Mouse (Mus musculus) megakaryocyte, embryonic 14.5 days (primary cell): ENCODE data around the gene Ankrd28.

Experiments
- FLI1 ChIP-seq: IDR thresholded peaks from 2 replicates; pipeline ENCODE4 v1.6.1; 2012; ENCODE audit warnings: low read length, inconsistent platforms, mixed read lengths
- GATA1 ChIP-seq: IDR thresholded peaks from 3 replicates; pipeline ENCODE4 v1.6.1; 2012; ENCODE audit warnings: mixed read lengths, low read length, inconsistent platforms, borderline replicate concordance

- TF ChIP-seq GATA1, result no peak
- no peak for TF ChIP-seq FLI1
These were observed 26.9 kb upstream of the Ankrd28 start for GRCm38 (mm10) chr14:31857096-31857975.
